Mouse (Mus musculus) c-Kit-positive CD71-positive TER-119-negative erythroid progenitor cells, embryonic 14.5 days (primary cell): ENCODE results near the gene Ndufa5.
A peak's percentile ranks its signal among the peaks of the same experiment; 100 is the strongest.

Source experiments
- DNase-seq: peaks from one replicate; pipeline ENCODE4 v3.0.0-alpha.2; 2013; ENCODE audit warnings: low read depth

Gene Ndufa5

GRCm38 (mm10) chr6:24527155-24528063, at the start of gene Ndufa5:
Gene Ndufa5, minus strand, starts transcription at chr6:24528013.
- peak; percentile 96 for DNase-seq

GRCm38 (mm10) chr6:24573319-24573718, 45.5 kb upstream of the Ndufa5 start:
- no peak for DNase-seq

- no peak for DNase-seq
Measured at GRCm38 (mm10) chr6:24572431-24572830, 44.6 kb upstream of the Ndufa5 start.

- no peak for DNase-seq
Measured at GRCm38 (mm10) chr6:24571126-24571525, 43.3 kb upstream of the Ndufa5 start.

- DNase-seq, result no peak
Measured at GRCm38 (mm10) chr6:24570278-24570677, 42.5 kb upstream of the Ndufa5 start.

GRCm38 (mm10) chr6:24569711-24570110, 41.9 kb upstream of the Ndufa5 start:
- no peak for DNase-seq

- no peak for DNase-seq
Measured at GRCm38 (mm10) chr6:24568963-24569362, 41.1 kb upstream of the Ndufa5 start.

- no peak for DNase-seq
Measured at GRCm38 (mm10) chr6:24564886-24565285, 37.1 kb upstream of the Ndufa5 start.

DNA sequence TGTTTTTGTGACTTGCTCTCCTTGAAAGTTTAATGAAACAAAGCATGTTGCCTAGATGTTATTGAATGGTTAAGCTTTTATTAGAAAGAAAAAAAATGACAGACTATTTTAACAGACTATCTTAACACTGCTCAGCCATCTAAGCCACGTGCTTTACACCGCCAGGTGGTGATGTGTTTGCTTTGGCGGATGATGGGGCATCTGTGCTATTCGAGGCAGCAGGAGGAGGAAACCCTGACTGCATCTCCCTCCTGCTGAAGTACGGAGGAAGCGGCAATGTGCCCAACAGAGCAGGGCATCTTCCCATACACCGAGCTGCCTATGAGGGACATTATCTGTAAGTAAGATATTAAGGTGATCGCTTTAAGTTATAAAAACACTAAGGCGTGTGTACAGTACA, 36.3 kb upstream of the Ndufa5 start:
- no peak for DNase-seq

GRCm38 (mm10) chr6:24555488-24555887, 27.7 kb upstream of the Ndufa5 start:
- DNase-seq, result no peak

DNA sequence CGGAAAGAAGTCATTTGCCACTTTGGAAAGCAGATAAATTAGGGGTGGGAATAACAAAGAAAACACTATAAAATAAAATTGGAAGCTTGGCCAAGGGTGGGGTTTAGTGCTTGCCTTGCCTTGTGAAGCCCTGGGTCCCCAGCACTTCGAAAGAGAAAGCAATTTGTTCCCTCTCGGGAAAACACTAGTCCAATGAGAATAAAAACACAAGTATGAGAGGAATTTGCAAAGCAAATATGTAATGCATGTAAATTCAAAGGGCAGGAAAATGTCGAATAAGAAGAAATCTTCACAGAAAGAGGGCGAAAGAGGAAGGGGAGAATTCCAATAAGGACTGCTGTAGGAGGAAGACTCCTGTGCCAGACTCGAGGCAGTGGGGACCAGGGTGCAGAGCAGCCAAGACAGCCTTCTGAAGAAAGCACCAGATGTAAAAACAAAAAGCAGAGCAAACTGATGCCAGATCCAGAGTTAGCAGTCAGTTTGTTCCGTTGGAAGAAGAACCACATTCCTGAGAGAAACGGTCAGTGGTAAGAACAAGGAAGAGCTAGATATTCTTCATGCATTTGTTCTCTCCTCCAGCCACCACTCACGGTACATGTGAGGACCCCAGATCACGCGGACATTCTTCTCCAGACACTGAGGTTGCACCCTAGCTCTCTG, 26.7 kb upstream of the Ndufa5 start:
- no peak for DNase-seq

DNA sequence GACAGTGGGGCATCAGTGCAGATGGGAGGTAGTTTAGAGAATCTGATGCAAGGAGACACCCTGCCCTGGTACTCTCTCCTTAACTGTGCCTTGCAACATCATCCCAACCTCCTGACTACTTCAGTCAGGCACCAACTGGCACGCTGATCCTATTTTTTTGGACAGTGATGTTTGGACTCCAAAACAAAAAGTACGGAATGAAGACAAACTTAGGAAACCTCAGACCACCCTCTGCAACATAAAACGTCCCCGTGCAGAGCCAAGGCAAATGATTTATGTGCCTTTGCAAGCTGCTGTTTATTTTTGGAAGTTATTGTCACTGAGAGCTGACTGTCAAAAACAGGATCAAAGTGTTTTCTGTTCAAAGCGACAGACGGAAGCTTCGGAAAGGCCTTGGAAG, 24.2 kb upstream of the Ndufa5 start:
- no peak for DNase-seq

DNA sequence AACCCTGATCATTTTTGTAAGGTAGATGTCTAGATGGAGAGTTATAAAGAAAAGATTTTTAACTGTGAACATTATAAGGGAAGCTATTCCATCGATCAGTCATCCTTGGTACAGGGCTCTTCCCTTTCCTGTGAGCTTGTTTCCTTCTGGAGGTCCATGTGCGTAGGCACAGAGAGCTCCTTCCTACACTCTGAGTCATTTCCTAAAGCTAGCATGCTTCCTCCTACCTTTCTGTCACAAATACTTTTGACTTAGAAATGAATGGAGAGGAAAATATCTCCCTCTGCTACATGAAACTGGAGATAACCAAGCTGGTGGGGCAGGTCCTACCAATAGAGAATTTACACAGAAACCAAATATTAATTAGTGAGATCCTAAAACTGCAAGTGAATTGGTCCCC, 22.0 kb upstream of the Ndufa5 start:
- no peak for DNase-seq

DNA sequence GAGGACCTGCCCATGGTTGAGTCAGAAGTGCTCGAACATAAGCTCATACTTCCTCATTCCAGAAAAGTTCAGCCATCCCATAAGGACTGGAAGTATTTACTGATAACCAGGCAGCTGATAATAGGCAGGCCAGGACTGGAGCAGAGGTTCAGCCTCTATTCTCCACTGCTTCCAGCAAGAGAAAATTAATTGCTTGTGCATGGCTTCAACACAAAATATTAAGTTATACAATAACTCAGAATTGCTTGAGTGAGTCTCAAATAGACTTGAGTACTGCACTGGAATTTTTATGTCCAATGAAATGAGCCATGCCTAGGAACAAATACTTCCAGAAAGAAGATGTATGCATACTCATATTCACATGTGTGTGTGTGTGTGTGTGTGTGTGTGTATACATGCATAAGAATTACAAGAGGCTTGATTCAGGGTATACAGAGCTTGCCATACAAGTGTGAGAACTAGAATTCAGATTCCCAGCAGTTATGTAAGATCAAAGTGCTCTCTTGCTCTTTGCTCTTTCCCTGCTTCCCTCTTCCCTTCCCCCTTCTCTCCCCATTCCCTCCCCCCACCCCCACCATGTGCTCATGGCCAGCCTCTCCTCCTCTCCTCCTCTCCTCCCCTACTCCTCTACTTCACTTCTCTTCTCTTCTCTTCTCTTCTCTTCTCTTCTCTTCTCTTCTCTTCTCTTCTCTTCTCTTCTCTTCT, 19.1 kb upstream of the Ndufa5 start:
- no peak for DNase-seq

DNA sequence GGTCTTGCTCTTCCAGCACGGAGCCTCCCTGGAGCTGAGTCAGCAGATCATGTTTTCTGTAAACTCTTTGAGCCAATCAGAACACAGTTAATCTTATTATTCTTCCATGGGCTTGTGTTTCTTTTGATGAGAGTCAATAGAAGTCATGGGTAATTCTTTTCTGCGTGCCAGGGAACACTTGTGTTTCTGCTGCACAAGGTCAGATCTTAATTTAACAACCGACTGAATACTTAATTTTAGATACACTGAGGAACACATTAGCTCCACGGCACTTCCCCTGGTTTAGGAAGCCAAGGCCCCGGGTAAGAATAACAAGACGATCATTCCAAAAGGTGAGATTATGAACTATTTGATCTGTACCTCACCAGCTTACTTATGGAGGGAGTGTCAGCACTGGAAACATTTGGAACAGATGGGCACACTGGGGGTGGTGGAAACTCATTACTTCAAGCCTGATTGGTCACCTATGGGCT, 15.3 kb upstream of the Ndufa5 start:
- no peak for DNase-seq

DNA sequence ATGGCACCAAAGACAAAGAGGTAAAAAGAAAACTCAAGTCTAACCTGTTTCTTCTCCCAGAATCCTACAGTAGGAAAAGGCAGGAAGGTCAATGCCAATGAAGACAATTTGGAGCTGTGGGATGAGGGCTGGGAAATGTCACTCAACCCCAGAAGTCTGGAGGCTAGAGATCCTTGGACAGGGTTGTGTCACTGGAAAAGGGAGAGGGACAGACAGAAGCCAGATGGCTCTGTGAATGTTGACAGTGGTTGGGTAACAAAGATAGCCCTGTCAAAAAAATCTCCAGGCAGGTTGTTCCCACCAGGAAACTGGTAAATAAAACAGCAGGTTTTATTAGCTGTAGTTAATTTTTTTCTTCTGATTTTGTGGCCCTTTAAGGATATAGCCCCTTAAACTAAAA, 14.6 kb upstream of the Ndufa5 start:
- DNase-seq, result no peak

GRCm38 (mm10) chr6:24540106-24540505, 12.3 kb upstream of the Ndufa5 start:
- DNase-seq, result no peak

GRCm38 (mm10) chr6:24538435-24538834, 10.6 kb upstream of the Ndufa5 start:
- DNase-seq, result no peak

DNA sequence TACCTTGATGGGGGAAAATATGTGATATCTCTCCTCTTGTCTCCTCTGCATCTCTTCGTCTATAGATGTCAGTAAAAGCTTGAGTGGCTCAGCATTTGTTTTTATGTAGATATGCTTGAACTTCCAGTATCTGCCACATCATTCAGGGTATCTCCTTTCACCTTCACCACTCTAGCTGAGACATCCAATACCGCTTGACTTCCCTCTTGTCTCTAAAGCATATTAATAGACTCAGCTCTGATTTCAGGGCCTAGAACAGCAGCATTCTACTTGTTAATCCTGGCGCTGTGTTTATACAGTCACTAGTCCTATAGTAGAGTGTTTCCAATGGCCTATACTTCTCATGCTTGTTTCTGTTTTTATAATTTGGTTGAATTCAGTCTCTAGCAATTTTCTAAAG, 5.0 kb upstream of the Ndufa5 start:
- no peak for DNase-seq

DNA sequence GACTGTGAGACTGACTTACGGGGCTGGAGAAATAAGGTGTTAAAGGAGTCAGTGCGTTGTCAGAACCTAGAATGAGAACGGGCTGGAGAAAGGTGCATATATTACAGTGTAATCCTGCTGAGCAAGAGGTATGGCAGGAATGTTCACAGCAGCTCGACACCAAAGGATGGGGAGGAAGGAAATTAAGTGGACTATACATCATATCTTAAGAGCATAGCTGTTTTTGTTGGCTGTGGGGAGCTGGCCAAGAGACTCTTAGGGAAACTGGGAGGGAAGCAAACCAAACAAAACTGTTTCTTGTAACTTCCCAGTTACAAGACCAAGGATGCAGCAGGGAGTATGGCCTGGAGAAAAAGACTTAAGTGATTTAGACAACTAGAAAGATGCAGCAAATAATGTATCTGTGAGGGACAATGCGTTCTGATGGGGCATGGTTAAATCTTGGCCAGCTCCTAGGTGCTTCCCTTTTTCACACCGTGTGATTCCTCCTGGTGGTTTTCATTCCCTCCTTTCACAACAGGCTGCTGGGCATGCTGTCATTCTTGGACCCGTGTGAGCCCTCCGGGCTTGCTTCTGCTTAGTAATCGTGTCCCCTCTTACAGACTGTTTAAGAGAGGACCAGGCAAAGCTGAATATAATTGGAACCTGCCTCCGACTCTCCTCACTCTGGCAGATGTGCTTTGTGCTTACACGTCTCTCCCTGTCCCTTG, 3.1 kb upstream of the Ndufa5 start:
- no peak for DNase-seq

DNA sequence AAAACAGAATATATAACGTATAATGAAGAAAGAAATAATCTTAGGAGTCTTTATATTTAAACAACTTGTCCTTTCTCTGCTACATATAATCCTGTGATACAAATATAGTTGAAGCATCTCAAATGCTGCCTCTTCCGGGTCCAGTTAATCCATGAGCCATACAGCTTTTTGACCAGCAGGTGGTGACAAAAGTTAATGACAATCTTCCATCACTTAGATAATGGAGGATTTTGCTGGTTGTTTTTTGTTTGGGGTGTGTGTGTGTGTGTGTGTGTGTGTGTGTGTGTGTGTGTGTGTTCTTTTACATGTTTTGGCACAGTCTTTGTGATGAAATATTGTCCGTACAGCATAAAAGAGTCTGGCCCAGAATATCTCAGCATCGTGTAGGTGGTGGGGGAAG, 2.4 kb upstream of the Ndufa5 start:
- peak; percentile 67 for DNase-seq

- DNase-seq, result no peak
Measured at GRCm38 (mm10) chr6:24528064-24528243, 141 bp upstream of the Ndufa5 start, which contains the start of gene Asb15. Gene Asb15, plus strand, starts transcription at chr6:24528144.
